Mouse (Mus musculus) olfactory bulb, adult 2 months (tissue): ENCODE measurements at regions not wholly inside any gene's neighbourhood (a gene's known extent, or its start where the extent isn't known, plus 50 kb on each side); places are given as distances from the start of the nearest gene placed in this dataset.
A peak's percentile ranks its signal among the peaks of the same experiment; 100 is the strongest.

Experiments
- H3K27ac ChIP-seq: fragments of 200-500 bp; 2 replicates; pipeline ENCODE4 v1.5.1; 2012; ENCODE audit warnings: low read depth, low read length; ENCODE audit not compliant: insufficient read depth
- H3K4me1 ChIP-seq: fragments of 200-500 bp; 2 replicates; pipeline ENCODE4 v1.6.1; 2012; ENCODE audit warnings: low read length; ENCODE audit not compliant: control insufficient read depth, insufficient read depth
- H3K4me3 ChIP-seq: fragments of 200-500 bp; 2 replicates; pipeline ENCODE4 v1.5.1; 2012; ENCODE audit warnings: mild to moderate bottlenecking, low read depth, low read length, moderate library complexity; ENCODE audit not compliant: insufficient read depth
- CTCF ChIP-seq: fragments of 200-500 bp; IDR thresholded peaks from 2 replicates; pipeline ENCODE4 v1.5.1; 2012; ENCODE audit warnings: low read depth, mild to moderate bottlenecking, low read length, moderate library complexity; ENCODE audit not compliant: insufficient read depth
- POLR2A ChIP-seq: fragments of 200-500 bp; IDR thresholded peaks from 2 replicates; pipeline ENCODE4 v1.6.1; 2012; ENCODE audit warnings: mild to moderate bottlenecking, low read depth, low read length, moderate library complexity; ENCODE audit not compliant: insufficient read depth
- WGBS: fragments of 180-500 bp; shearing (Covaris S2); methylation state at CpG from one replicate; pipeline ENCODE4 v1.1.7; 2018; 5-methylcytosine and 5-hydroxymethylcytosine counted together

DNA sequence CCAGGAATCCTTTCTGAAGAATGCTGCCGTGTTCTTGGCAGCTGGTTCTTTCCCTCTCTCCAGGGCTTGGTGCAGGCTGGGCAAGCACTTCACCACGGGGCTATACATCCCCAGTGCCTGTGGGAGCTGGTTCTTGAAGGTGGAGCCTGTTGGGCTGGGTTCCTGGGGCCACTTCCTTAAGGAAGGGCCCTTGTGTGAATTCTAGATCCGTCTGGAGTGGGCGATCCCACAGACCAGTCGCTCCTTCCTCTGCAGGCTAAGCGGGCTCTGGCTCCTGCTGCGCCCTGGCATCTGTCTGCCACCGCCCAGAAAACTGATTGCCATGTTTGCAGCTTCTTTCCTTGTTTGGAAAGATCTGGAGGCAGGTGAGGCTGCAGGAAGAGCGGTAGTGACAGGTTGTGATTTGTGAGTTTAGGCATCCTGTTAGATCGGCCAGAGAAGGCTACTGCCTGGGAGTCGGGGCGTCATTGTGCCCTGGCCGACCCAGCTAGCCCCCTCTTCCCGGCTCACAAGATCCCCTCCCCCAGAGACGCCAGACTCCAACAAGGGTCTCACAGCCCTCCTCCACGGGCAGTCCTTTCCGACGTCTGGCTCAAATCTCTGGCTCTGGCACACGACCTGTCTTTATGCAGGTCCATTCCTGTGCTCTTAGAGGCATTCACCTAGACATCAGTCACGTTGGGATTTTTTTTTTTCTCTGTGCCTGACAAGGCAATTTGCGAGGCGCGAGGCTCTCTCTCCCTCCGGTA lies 135.6 kb downstream of the Nectin1 start:
- Histone ChIP-seq H3K27ac (no peak overlapping the region), H3K4me3 (peak overlapping the region; percentile 34), H3K4me1 (peaks cover 22% of the 10 kb centered on the region)
- TF ChIP-seq CTCF = no peak
- TF ChIP-seq POLR2A = no peak
- 14% methylated on average over 24 of the region's 24 CpGs for WGBS

DNA sequence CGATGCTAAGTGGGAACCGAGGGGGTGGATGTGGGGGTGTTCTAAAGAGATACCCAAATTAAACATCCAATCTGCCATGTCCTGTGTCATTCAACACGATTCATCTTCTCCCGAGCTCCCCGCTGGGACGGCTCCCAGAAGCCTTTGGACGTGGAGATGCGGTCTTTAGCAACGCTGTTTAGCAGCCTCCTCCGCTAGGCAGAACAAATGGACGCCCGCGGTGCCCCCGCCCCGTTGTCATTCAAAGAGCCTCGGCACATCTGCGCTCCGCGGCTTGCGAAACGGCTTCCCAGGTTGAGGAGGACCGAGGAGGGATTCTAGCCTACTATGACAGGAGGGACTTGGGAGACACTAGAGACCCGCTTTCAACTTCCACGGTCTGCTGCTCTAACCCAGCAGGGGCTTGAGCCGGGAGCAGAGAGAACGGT lies 136.2 kb downstream of the Nectin1 start:
- TF ChIP-seq POLR2A (peak; percentile 14; the same call in 1 of the 2 replicates), CTCF (no peak)
- Histone ChIP-seq H3K4me1 (peaks cover 22% of the 10 kb centered on the region), H3K27ac (no peak overlapping the region), H3K4me3 (peak overlapping the region; percentile 34)
- under 1% methylated on average over 26 of the region's 26 CpGs for WGBS

GRCm38 (mm10) chr9:43893086-43893485 lies 149.3 kb downstream of the Nectin1 start:
- H3K4me3 ChIP-seq = no peak overlapping the region
- no peak for TF ChIP-seq CTCF
- no peak for TF ChIP-seq POLR2A
- 50% methylated on average over 6 of the region's 6 CpGs for WGBS
- H3K4me1 ChIP-seq = peaks cover 11% of the 10 kb centered on the region
- no peak overlapping the region for H3K27ac ChIP-seq

DNA sequence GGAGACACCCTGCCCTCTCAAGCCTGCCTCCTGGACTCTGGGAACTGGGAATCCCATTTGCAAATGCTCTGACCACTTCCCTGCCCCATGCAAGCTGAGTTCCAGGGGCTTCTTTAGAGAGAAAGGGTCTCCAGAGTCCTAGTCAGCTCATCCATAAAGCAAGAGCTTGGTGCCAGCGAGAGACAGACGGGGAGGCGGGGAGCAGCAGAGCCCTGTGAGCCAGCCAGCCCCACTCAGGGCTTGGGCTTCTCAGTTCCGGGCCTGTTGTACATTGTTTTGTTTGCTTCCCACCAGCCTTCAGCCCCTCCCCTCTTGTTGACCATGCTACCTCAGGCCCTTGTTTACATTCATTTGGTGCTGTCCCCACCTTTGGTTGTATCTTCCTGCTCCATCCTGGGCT lies 143.9 kb upstream of the Thy1 start:
- H3K4me3 ChIP-seq = no peak overlapping the region
- peaks cover 7% of the 10 kb centered on the region for H3K4me1 ChIP-seq
- TF ChIP-seq CTCF (no peak), POLR2A (no peak)
- 67% methylated on average over 4 of the region's 4 CpGs for WGBS
- H3K27ac ChIP-seq = no peak overlapping the region

GRCm38 (mm10) chr9:43908325-43908724 lies 134.9 kb upstream of the Thy1 start:
- no peak for TF ChIP-seq POLR2A
- TF ChIP-seq CTCF = no peak
- H3K4me1 ChIP-seq = peaks cover 6% of the 10 kb centered on the region
- no peak overlapping the region for H3K27ac ChIP-seq
- WGBS = 86% methylated on average over 4 of the region's 4 CpGs
- no peak overlapping the region for H3K4me3 ChIP-seq

DNA sequence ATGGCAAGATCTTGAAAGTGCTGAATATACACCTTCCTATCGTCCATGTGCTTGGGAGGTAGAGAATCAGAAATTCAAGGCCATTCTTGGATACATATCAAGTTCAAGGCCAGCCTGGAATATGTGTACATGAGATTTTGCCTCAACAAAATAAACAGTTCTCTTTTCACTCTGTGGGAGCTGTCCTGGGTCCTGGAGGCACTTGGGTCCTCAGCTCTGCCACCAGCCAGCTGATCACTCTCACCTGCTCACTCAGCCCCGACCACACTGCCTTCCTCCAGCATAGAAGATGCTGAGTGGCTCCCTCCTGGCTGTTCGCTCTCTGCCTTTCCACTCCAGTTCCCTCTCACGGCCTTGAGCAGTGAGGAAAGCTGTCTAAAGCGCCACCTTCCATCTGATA lies 128.2 kb upstream of the Thy1 start:
- no peak for TF ChIP-seq CTCF
- TF ChIP-seq POLR2A = no peak
- Histone ChIP-seq H3K27ac (no peak overlapping the region), H3K4me3 (no peak overlapping the region), H3K4me1 (peaks cover 7% of the 10 kb centered on the region)
- WGBS = 82% methylated on average over 5 of the region's 5 CpGs

GRCm38 (mm10) chr9:43917467-43917866 lies 125.7 kb upstream of the Thy1 start:
- WGBS = 65% methylated on average over 10 of the region's 10 CpGs
- Histone ChIP-seq H3K27ac (no peak overlapping the region), H3K4me1 (peaks cover 25% of the 10 kb centered on the region), H3K4me3 (no peak overlapping the region)
- TF ChIP-seq CTCF (no peak), POLR2A (no peak)

GRCm38 (mm10) chr9:43919010-43919409 lies 124.2 kb upstream of the Thy1 start:
- WGBS = 38% methylated on average over 17 of the region's 17 CpGs
- H3K27ac ChIP-seq = no peak overlapping the region

DNA sequence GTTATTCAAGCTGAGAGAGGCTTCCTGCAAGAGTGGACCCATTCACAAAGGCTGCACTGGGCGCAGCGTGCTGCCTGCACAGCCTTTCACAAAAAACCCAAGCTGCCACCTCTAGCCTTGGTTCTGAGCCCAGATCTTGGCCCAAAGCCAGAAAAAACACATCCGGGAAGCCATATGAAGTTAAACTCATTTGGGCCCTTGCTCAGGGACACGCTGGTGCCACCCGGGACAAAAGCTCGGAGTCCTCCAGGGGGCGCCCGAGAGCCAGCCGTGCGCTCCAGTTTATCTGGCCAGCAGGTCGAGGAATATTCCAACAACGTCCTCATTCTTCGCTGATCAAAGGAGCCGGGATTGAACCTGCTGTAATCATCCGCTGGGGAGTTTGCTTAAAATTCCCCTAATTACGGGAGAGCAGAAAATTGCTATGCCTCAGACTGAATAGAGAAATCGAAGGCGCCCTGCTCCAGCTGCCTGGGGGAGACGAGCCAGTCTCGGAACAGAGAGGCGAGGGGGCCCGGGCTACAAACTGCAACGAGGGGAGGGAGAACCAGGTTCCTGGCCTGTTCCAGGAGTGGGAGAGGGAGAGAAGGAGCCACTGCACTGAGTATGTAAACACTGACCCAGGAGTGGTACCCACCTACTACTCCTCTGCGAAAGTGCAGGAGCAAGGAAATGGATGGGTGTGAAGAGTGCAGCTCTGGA lies 123.0 kb upstream of the Thy1 start:
- H3K4me1 ChIP-seq = peaks cover 25% of the 10 kb centered on the region
- TF ChIP-seq POLR2A = no peak
- TF ChIP-seq CTCF = peak; percentile 81
- H3K4me3 ChIP-seq = no peak overlapping the region
- 9% methylated on average over 24 of the region's 24 CpGs for WGBS
- H3K27ac ChIP-seq = no peak overlapping the region

More at GRCm38 (mm10) chr9:43919010-43919409, 124.2 kb upstream of the Thy1 start:
- TF ChIP-seq POLR2A = no peak
- no peak for TF ChIP-seq CTCF
- H3K4me1 ChIP-seq = peaks cover 25% of the 10 kb centered on the region
- H3K4me3 ChIP-seq = no peak overlapping the region
